Comparison of ENCODE assay signal across 2 mouse cellular contexts in the genomic region with DNA sequence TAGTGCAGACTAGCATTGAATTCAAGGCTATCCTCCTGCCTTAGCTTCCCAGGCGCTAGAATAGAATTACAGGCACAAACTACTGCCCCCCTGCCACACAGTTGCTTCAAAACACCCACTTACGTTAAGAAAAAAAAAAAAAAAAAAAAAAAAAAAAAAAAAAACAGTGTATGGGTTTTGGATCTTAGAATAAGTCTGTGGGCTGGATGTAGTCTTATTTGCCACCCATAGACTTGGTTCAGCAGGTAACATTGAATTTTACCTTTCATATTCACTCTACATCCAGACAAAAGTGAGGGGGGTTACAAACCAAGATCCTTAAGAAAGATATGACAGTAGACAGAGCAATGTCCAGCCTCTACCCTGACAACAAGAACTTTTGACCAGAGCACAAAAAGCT.
TF ChIP-seq lines count a peak whose summit lies in the region.

No protein-coding gene starts in this region.

TF ChIP-seq in ES-E14, 5 proteins besides CTCF, POLR2A, EP300 and RAD21:
- TF ChIP-seq HCFC1 (IDR thresholded peaks at IDR 0.05; ENCODE audit: borderline replicate concordance, insufficient read depth, low read length) (no peak), ZNF384 (IDR thresholded peaks at IDR 0.05; ENCODE audit: low read depth, low read length) (peak; percentile 58; the same call in 1 of the 2 replicates)

TF ChIP-seq in MEL, 35 proteins besides CTCF, POLR2A, EP300 and RAD21:
- TF ChIP-seq ZNF384 (IDR thresholded peaks at IDR 0.05; ENCODE audit: low read depth, low read length) (peak; percentile 61), MAZ (IDR thresholded peaks at IDR 0.05; ENCODE audit: low read depth, low read length) (no peak)
